Mouse (Mus musculus) layer of hippocampus, postnatal 36 days (tissue): ENCODE results near the gene Hist1h2be. TPM values are rescaled to one million over a fixed set of nuclear protein-coding genes. Genes with fewer than 3 reads are reported as not detected.
A peak's percentile ranks its signal among the peaks of the same experiment; 100 is the strongest.

Experiments used
- DNase-seq, 2 experiments: peaks; one replicate each; pipeline ENCODE4 v3.0.0; 2022
- total RNA-seq, 2 experiments: library from RNA; stranded (reverse); gene quantifications; 2 replicates each; pipeline ENCODE4 v1.2.3; 2021

The Hist1h2be gene
- total RNA-seq, result 10 to 100 TPM; 12.0 to 12.3 TPM

GRCm38 (mm10) chr13:23620733-23621531, at the start of gene Hist1h2be:
Gene Hist1h2be, minus strand, starts transcription at chr13:23621124.
- peak; percentile 67 to 71 for DNase-seq

GRCm38 (mm10) chr13:23662536-23662935, 41.6 kb upstream of the Hist1h2be start:
- no peak for DNase-seq

- no peak for DNase-seq
These were observed 38.9 kb upstream of the Hist1h2be start for GRCm38 (mm10) chr13:23659636-23660366.

GRCm38 (mm10) chr13:23630653-23631052, 9.7 kb upstream of the Hist1h2be start:
- no peak for DNase-seq

- DNase-seq, result no peak
These were observed 2.0 kb upstream of the Hist1h2be start for GRCm38 (mm10) chr13:23622861-23623450.

GRCm38 (mm10) chr13:23622175-23622671, 1.3 kb upstream of the Hist1h2be start, which contains the start of gene Hist1h1e:
Gene Hist1h1e, minus strand, starts transcription at chr13:23622558.
- DNase-seq, result peak; percentile 84 to 87

- DNase-seq, result peak; percentile 55 to 66
These were observed 729 bp upstream of the Hist1h2be start for GRCm38 (mm10) chr13:23621532-23622174.

GRCm38 (mm10) chr13:23620056-23620732, 730 bp downstream of the Hist1h2be start:
- no peak for DNase-seq

GRCm38 (mm10) chr13:23611638-23612037, 9.3 kb downstream of the Hist1h2be start:
- no peak for DNase-seq

- no peak for DNase-seq
These were observed 10.5 kb downstream of the Hist1h2be start for GRCm38 (mm10) chr13:23610393-23610792.

GRCm38 (mm10) chr13:23609844-23610243, 11.1 kb downstream of the Hist1h2be start:
- no peak for DNase-seq

- no peak for DNase-seq
These were observed 11.7 kb downstream of the Hist1h2be start for GRCm38 (mm10) chr13:23609209-23609608.

GRCm38 (mm10) chr13:23605052-23605451, 15.9 kb downstream of the Hist1h2be start:
- DNase-seq, result no peak

- no peak for DNase-seq
These were observed 16.5 kb downstream of the Hist1h2be start for GRCm38 (mm10) chr13:23604452-23604851.

- DNase-seq, result no peak
These were observed 17.7 kb downstream of the Hist1h2be start for GRCm38 (mm10) chr13:23603182-23603699.

GRCm38 (mm10) chr13:23597957-23598356, 23.0 kb downstream of the Hist1h2be start:
- peak; percentile 56 for DNase-seq

- no peak for DNase-seq
These were observed 25.1 kb downstream of the Hist1h2be start for GRCm38 (mm10) chr13:23595622-23596372.

GRCm38 (mm10) chr13:23595185-23595584, 25.7 kb downstream of the Hist1h2be start:
- DNase-seq, result no peak

GRCm38 (mm10) chr13:23593051-23593770, 27.7 kb downstream of the Hist1h2be start:
- no peak for DNase-seq

GRCm38 (mm10) chr13:23592614-23593013, 28.3 kb downstream of the Hist1h2be start:
- DNase-seq, result no peak
